Mouse (Mus musculus) lung, embryonic 16.5 days (tissue): Measurements from ENCODE around the gene Gm5155. TPM values are rescaled to one million over a fixed set of nuclear protein-coding genes. Genes with fewer than 3 reads are reported as not detected.
"Not testable (repeated sequence)": the region's sequence is repeated elsewhere in the genome, so short reads cannot be mapped to it uniquely, and the experiment has no call there.

Source experiments
- ATAC-seq: fragments of 200-750 bp; cut with Nextera tagmentation; 2 replicates; pipeline ENCODE4 v1.8.0; 2017; ENCODE audit warnings: low read depth, mild to moderate bottlenecking, moderate library complexity
- H3K27ac ChIP-seq: fragments of 300-500 bp; sonication (generic); 2 replicates; pipeline ENCODE4 v1.5.1; 2014; ENCODE audit warnings: mild to moderate bottlenecking, control low read depth, low read length
- H3K27me3 ChIP-seq: fragments of 300-500 bp; sonication (generic); 2 replicates; pipeline ENCODE4 v1.6.1; 2014; ENCODE audit warnings: low read depth, low read length, mixed read lengths; ENCODE audit not compliant: control insufficient read depth, insufficient read depth
- H3K36me3 ChIP-seq: fragments of 300-500 bp; sonication (generic); 2 replicates; pipeline ENCODE4 v1.6.1; 2014; ENCODE audit warnings: low read length; ENCODE audit not compliant: control insufficient read depth, insufficient read depth
- H3K4me1 ChIP-seq: fragments of 300-500 bp; sonication (generic); replicated peaks from 2 replicates; pipeline ENCODE4 v1.6.1; 2014; ENCODE audit warnings: low read length, mixed read lengths; ENCODE audit not compliant: control insufficient read depth, insufficient read depth
- H3K4me2 ChIP-seq: fragments of 300-500 bp; sonication (generic); 2 replicates; pipeline ENCODE4 v1.6.1; 2014; ENCODE audit warnings: low read depth, low read length, control low read depth
- H3K4me3 ChIP-seq: fragments of 300-500 bp; sonication (generic); 2 replicates; pipeline ENCODE4 v1.5.1; 2014; ENCODE audit warnings: mild to moderate bottlenecking, low read length, control low read depth
- H3K9ac ChIP-seq: fragments of 300-500 bp; sonication (generic); 2 replicates; pipeline ENCODE4 v1.6.1; 2014; ENCODE audit warnings: low read length, control low read depth
- H3K9me3 ChIP-seq: fragments of 300-500 bp; sonication (generic); 2 replicates; pipeline ENCODE4 v1.6.1; 2016; ENCODE audit warnings: low read length; ENCODE audit not compliant: control insufficient read depth
- WGBS: fragments of 180-500 bp; shearing (Covaris S2); extraction: QIAGEN DNeasy Blood & Tissue Kit; methylation state at CpG from one replicate; pipeline ENCODE4 v1.1.7; 2014; 5-methylcytosine and 5-hydroxymethylcytosine counted together
- polyA plus RNA-seq: library from polyadenylated mRNA; unstranded; fragments of >200 nt; fragmentation: Nextera tagmentation; extraction: Ambion mirVana; gene quantifications from 2 replicates; pipeline ENCODE4 v1.2.1, GENCODE M21; 2015

Gm5155 gene
- polyA plus RNA-seq = not detected in 2 replicates

GRCm38 (mm10) chr7:17871467-17871866 is at the start of gene Gm5155:
Gm5155 (plus strand) TSS chr7:17871767.
- H3K4me1 ChIP-seq = no peaks in the 10 kb centered on the region
- H3K36me3 ChIP-seq = no peaks in the 10 kb centered on the region
- no peak within 1 kb of the TSS for H3K4me3 ChIP-seq
- no peaks in the 10 kb centered on the region for H3K27me3 ChIP-seq
- no peak within 1 kb of the TSS for H3K9ac ChIP-seq
- peaks cover 2% of the 10 kb centered on the region; the same call in 1 of the 2 replicates for H3K9me3 ChIP-seq
- no peak for ATAC-seq
- H3K27ac ChIP-seq = no peak within 1 kb of the TSS
- WGBS = 58% methylated on average over 1 of the region's 1 CpGs
- H3K4me2 ChIP-seq = no peak within 1 kb of the TSS

DNA sequence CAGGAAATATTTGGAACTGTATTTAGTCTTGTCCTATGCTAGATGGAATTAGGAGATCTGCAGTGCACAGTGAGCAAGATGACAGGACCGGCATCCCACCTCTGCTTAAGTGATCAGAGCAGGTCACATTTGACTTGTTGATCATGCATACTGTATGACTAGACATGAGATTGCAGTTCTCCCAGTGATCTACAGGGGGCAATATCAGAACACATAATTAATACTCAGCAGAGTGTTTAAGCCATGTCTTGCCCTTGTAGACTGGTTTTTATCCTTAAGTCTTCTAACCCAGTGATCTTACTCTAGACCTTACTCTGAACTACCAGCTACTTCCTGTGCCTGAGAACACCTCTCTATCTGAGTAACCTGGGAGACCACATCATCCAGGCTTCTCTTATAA is 791 bp upstream of the Gm5155 start:
- H3K4me1 ChIP-seq = no peaks in the 10 kb centered on the region
- no peak overlapping the region for H3K4me2 ChIP-seq
- no peak overlapping the region for H3K9ac ChIP-seq
- peaks cover 2% of the 10 kb centered on the region; the same call in 1 of the 2 replicates for H3K9me3 ChIP-seq
- 88% methylated on average over 1 of the region's 1 CpGs for WGBS
- H3K36me3 ChIP-seq = no peaks in the 10 kb centered on the region
- H3K27ac ChIP-seq = no peak overlapping the region
- ATAC-seq = no peak
- H3K27me3 ChIP-seq = no peaks in the 10 kb centered on the region
- no peak overlapping the region for H3K4me3 ChIP-seq

DNA sequence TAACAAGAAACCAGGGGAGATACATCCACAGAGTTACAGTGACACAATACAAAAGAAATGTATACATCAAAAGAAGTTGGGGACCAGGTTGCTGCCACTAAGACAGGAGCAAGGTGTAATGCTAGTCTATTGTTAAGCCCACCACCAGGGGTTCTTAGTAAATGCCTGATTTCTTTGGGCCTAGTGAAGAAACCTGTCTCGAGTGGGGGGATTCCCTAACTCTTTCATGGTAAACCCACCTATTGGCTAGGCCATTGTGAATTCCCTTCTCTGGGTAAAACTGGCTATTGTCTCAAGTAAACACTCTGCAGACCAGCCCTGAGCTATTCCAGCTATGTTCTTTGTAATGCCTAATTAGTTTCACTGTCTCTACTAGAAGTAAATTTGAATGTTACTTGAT is 23.8 kb downstream of the Gm5155 start:
- not testable (repeated sequence) for H3K27me3 ChIP-seq, H3K4me1 ChIP-seq, H3K9me3 ChIP-seq, H3K9ac ChIP-seq, H3K4me2 ChIP-seq, H3K36me3 ChIP-seq, ATAC-seq, H3K27ac ChIP-seq, H3K4me3 ChIP-seq
- 59% methylated on average over 1 of the region's 1 CpGs for WGBS

GRCm38 (mm10) chr7:17903146-17903915 is 31.8 kb downstream of the Gm5155 start:
- Histone ChIP-seq H3K9ac (no peak overlapping the region), H3K27ac (no peak overlapping the region), H3K27me3 (no peaks in the 10 kb centered on the region), H3K36me3 (no peaks in the 10 kb centered on the region), H3K4me3 (no peak overlapping the region), H3K4me2 (no peak overlapping the region), H3K4me1 (no peaks in the 10 kb centered on the region), H3K9me3 (no peaks in the 10 kb centered on the region)
- ATAC-seq = no peak
- 67% methylated on average over 6 of the region's 6 CpGs for WGBS

Other genes with a start within 250 kb of the Gm5155 start
- not detected in 2 replicates for gene Ceacam5, start 158.5 kb upstream of the Gm5155 start, polyA plus RNA-seq
- not detected in 2 replicates for gene Ceacam14, start 59.1 kb upstream of the Gm5155 start, polyA plus RNA-seq
- not detected in 2 replicates for gene Ceacam11, start 100.4 kb downstream of the Gm5155 start, polyA plus RNA-seq
- gene Ceacam13, start 138.1 kb downstream of the Gm5155 start, polyA plus RNA-seq = not detected in 2 replicates
- gene Ceacam12, start 194.2 kb downstream of the Gm5155 start, polyA plus RNA-seq = not detected in 2 replicates